Mouse (Mus musculus): Measurements from ENCODE around the gene B230307C23Rik. TPM values are rescaled to one million over a fixed set of nuclear protein-coding genes. Genes with fewer than 3 reads are reported as not detected.
"Not testable (repeated sequence)": the region's sequence is repeated elsewhere in the genome, so short reads cannot be mapped to it uniquely, and the experiment has no call there.

B230307C23Rik gene
- polyA plus RNA-seq, 1 experiment from 2014 or later: 24.2 TPM

DNA sequence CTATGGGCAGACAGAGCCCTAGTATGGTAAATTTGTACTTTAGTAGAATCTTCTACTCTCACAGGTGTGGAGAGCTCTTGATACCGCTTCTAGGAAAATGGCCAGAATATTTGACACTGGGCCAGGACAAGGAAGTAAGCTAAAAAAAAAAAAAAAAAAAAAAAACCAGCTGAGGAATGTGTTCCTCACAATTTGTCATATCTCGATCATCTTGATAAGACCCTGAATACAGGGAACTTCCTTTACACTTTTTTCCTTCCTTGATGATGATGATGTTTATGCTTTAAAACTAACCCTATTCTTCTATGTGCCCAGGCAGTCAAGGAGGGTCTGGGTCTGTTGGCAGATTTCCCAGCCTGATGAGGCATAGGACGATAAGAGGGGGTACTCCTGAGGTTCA lies 82.3 kb downstream of the B230307C23Rik start:
- H3K27ac ChIP-seq (ENCODE audit: low read depth, low read length); H3K27me3 ChIP-seq (ENCODE audit: control insufficient read depth, insufficient read depth, low read length); H3K36me3 ChIP-seq (ENCODE audit: control insufficient read depth, insufficient read depth, low read length); H3K9me3 ChIP-seq (ENCODE audit: control insufficient read depth, low read length); ATAC-seq (ENCODE audit: insufficient read depth, low FRiP score, low TSS enrichment); H3K4me3 ChIP-seq (ENCODE audit: low read depth, low read length); H3K4me1 ChIP-seq (ENCODE audit: control insufficient read depth, insufficient read depth, low read length); DNase-seq (ENCODE audit: low spot score); H3K9ac ChIP-seq (ENCODE audit: low read length); H3K4me2 ChIP-seq (ENCODE audit: low read depth): not testable (repeated sequence)
- 95% methylated on average over 3 of the region's 3 CpGs for WGBS

DNA sequence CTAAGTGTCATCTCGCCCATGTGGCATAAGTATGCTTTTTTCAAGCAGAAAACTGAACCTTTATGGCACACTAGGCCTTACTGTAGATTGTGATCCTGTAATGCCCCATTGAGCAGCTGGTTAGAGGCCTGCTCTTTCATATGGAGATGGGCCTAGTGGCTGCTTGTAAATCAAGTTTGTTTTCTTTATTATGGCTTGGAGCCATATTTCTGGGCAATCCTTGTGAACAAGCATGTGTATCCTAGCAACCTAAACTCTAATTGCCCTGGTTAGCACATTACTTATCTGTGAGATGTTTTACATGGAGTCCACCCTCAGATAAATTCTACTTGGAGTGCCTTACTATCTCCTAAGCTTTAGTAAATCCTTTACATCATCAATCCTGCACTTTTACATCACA lies 84.0 kb downstream of the B230307C23Rik start:
- ATAC-seq (ENCODE audit: insufficient read depth, low FRiP score, low TSS enrichment); H3K4me1 ChIP-seq (ENCODE audit: control insufficient read depth, insufficient read depth, low read length); H3K9me3 ChIP-seq (ENCODE audit: control insufficient read depth, low read length); DNase-seq (ENCODE audit: low spot score); H3K36me3 ChIP-seq (ENCODE audit: control insufficient read depth, insufficient read depth, low read length); H3K27me3 ChIP-seq (ENCODE audit: control insufficient read depth, insufficient read depth, low read length); H3K27ac ChIP-seq (ENCODE audit: low read depth, low read length): not testable (repeated sequence)
- WGBS: 80% methylated on average over 1 of the region's 1 CpGs
- H3K4me3 ChIP-seq (ENCODE audit: low read depth, low read length): peak overlapping the region; percentile 50
- peak overlapping the region; percentile 42 for H3K4me2 ChIP-seq (ENCODE audit: low read depth)
- peak overlapping the region; percentile 51 for H3K9ac ChIP-seq (ENCODE audit: low read length)

Other genes starting within 250 kb of the B230307C23Rik start
- gene Ripk4, start 233.5 kb upstream of the B230307C23Rik start, polyA plus RNA-seq (2014; fragmentation: Nextera tagmentation; extraction: Ambion mirVana): 1.0 TPM in 2 replicates
- gene Prdm15, start 145.5 kb upstream of the B230307C23Rik start, polyA plus RNA-seq (2014; fragmentation: Nextera tagmentation; extraction: Ambion mirVana): 12.6 and 14.0 TPM in 2 replicates
- gene C2cd2, start 34.7 kb upstream of the B230307C23Rik start, polyA plus RNA-seq (2014; fragmentation: Nextera tagmentation; extraction: Ambion mirVana): 18.9 and 19.2 TPM in 2 replicates
- 14.2 and 15.7 TPM in 2 replicates for gene Zbtb21, start 34.7 kb upstream of the B230307C23Rik start, polyA plus RNA-seq (2014; fragmentation: Nextera tagmentation; extraction: Ambion mirVana)
- gene A630089N07Rik, start 85.1 kb downstream of the B230307C23Rik start, polyA plus RNA-seq (2014; fragmentation: Nextera tagmentation; extraction: Ambion mirVana): 22.0 and 25.0 TPM in 2 replicates